Mouse (Mus musculus) CH12.LX (cell line): ENCODE results near the gene Tmem234.

ENCODE experiments used
- CHD2 ChIP-seq: IDR thresholded peaks from 2 replicates; pipeline ENCODE4 v1.6.1; 2011; ENCODE audit warnings: low read length, improper control_type of control experiment
- CTCF ChIP-seq, 2 experiments: IDR thresholded peaks in 1 of 2; conservative IDR thresholded peaks in 1 of 2; 2 replicates each; pipeline ENCODE4 v1.5.1; 2011 to 2012; ENCODE audit warnings: low read depth in 2 of 2, low read length in 2 of 2, improper control_type of control experiment in 1 of 2, inconsistent platforms in 1 of 2, mild to moderate bottlenecking in 1 of 2, moderate library complexity in 1 of 2
- ELF1 ChIP-seq: IDR thresholded peaks from 2 replicates; pipeline ENCODE4 v1.6.1; 2014; ENCODE audit warnings: low read depth, mild to moderate bottlenecking, inconsistent platforms, low read length, improper control_type of control experiment
- GABPA ChIP-seq: IDR thresholded peaks from 2 replicates; pipeline ENCODE4 v1.6.1; 2012; ENCODE audit warnings: low read depth, low read length, improper control_type of control experiment, inconsistent platforms; ENCODE audit not compliant: insufficient replicate concordance
- HCFC1 ChIP-seq: IDR thresholded peaks from 2 replicates; pipeline ENCODE4 v1.6.1; 2012; ENCODE audit warnings: low read depth, mild to moderate bottlenecking, inconsistent platforms, low read length, improper control_type of control experiment
- MAFK ChIP-seq: IDR thresholded peaks from 2 replicates; pipeline ENCODE4 v1.6.1; 2011; ENCODE audit warnings: low read length, improper control_type of control experiment; ENCODE audit not compliant: insufficient replicate concordance
- MAZ ChIP-seq: IDR thresholded peaks from 2 replicates; pipeline ENCODE4 v1.6.1; 2012; ENCODE audit warnings: low read depth, mild to moderate bottlenecking, inconsistent platforms, low read length, improper control_type of control experiment, moderate library complexity
- NRF1 ChIP-seq: IDR thresholded peaks from 2 replicates; pipeline ENCODE4 v1.6.1; 2014; ENCODE audit warnings: low read depth, mild to moderate bottlenecking, inconsistent platforms, low read length, improper control_type of control experiment, moderate library complexity
- POLR2A ChIP-seq: IDR thresholded peaks from 2 replicates; pipeline ENCODE4 v1.6.1; 2011; ENCODE audit warnings: low read depth, mild to moderate bottlenecking, improper control_type of control experiment, low read length
- SMC3 ChIP-seq: IDR thresholded peaks from 2 replicates; pipeline ENCODE4 v1.6.1; 2011; ENCODE audit warnings: low read depth, low read length, improper control_type of control experiment
- ZNF384 ChIP-seq: IDR thresholded peaks from 2 replicates; pipeline ENCODE4 v1.6.1; 2012; ENCODE audit warnings: low read depth, low read length, improper control_type of control experiment, inconsistent platforms

- TF ChIP-seq POLR2A: no peak
- TF ChIP-seq SMC3: no peak
- TF ChIP-seq MAZ: no peak
- no peak for TF ChIP-seq CTCF (conservative IDR thresholded peaks at IDR 0.05 in 1 of 2, IDR thresholded peaks at IDR 0.05 in 1 of 2; ENCODE audit: low read depth in 2 of 2, low read length in 2 of 2)
- TF ChIP-seq MAFK: no peak
- TF ChIP-seq CHD2: no peak
- no peak for TF ChIP-seq ZNF384
- no peak for TF ChIP-seq GABPA
- no peak for TF ChIP-seq NRF1
- no peak for TF ChIP-seq HCFC1
- TF ChIP-seq ELF1: no peak
Observed at GRCm38 (mm10) chr4:129672878-129673449, 72.5 kb downstream of the Tmem234 start.
